Mouse (Mus musculus) ES-E14 (cell line): ENCODE measurements around the gene Msi2.

Experiments
- MAFK ChIP-seq: IDR thresholded peaks from 2 replicates; pipeline ENCODE4 v1.6.1; 2014; ENCODE audit warnings: mild to moderate bottlenecking, low read depth, low read length, inconsistent platforms; ENCODE audit not compliant: insufficient read depth
- ZC3H11A ChIP-seq: IDR thresholded peaks from 2 replicates; pipeline ENCODE4 v1.6.1; 2012; ENCODE audit warnings: low read depth, mild to moderate bottlenecking, inconsistent platforms, low read length, borderline replicate concordance
- ZNF384 ChIP-seq: IDR thresholded peaks from 2 replicates; pipeline ENCODE4 v1.6.1; 2012; ENCODE audit warnings: low read depth, low read length, inconsistent platforms

- no peak for TF ChIP-seq MAFK
- TF ChIP-seq ZC3H11A, result no peak
- no peak for TF ChIP-seq ZNF384
Measured at GRCm38 (mm10) chr11:88687010-88687409, 31.3 kb downstream of the Msi2 start.
